Mouse (Mus musculus) forebrain, embryonic 13.5 days (tissue): Measurements from ENCODE around the gene Tef. TPM values are rescaled to one million over a fixed set of nuclear protein-coding genes. Genes with fewer than 3 reads are reported as not detected.
A peak's percentile ranks its signal among the peaks of the same experiment; 100 is the strongest.

Source experiments
- ATAC-seq: fragments of 200-750 bp; cut with Nextera tagmentation; 2 replicates; pipeline ENCODE4 v1.8.0; 2017
- H3K27ac ChIP-seq: fragments of 300-500 bp; sonication (generic); 2 replicates; pipeline ENCODE4 v1.5.1; 2015; ENCODE audit warnings: inconsistent platforms, mild to moderate bottlenecking, moderate library complexity
- H3K27me3 ChIP-seq: fragments of 300-500 bp; sonication (generic); 2 replicates; pipeline ENCODE4 v1.6.1; 2015; ENCODE audit warnings: mild to moderate bottlenecking, inconsistent platforms
- H3K36me3 ChIP-seq: fragments of 300-500 bp; sonication (generic); 2 replicates; pipeline ENCODE4 v1.6.1; 2015; ENCODE audit warnings: mild to moderate bottlenecking, inconsistent platforms; ENCODE audit not compliant: poor library complexity, severe bottlenecking
- H3K4me1 ChIP-seq: fragments of 300-500 bp; sonication (generic); 2 replicates; pipeline ENCODE4 v1.6.1; 2015; ENCODE audit warnings: inconsistent platforms
- H3K4me2 ChIP-seq: fragments of 300-500 bp; sonication (generic); 2 replicates; pipeline ENCODE4 v1.6.1; 2015; ENCODE audit warnings: inconsistent platforms, mild to moderate bottlenecking, moderate library complexity
- H3K4me3 ChIP-seq: fragments of 300-500 bp; sonication (generic); 2 replicates; pipeline ENCODE4 v1.5.1; 2015; ENCODE audit warnings: mild to moderate bottlenecking, inconsistent platforms
- H3K9ac ChIP-seq: fragments of 300-500 bp; sonication (generic); 2 replicates; pipeline ENCODE4 v1.6.1; 2015; ENCODE audit warnings: mild to moderate bottlenecking, inconsistent platforms
- H3K9me3 ChIP-seq: fragments of 300-500 bp; sonication (generic); replicated peaks from 2 replicates; pipeline ENCODE4 v1.6.1; 2016; ENCODE audit warnings: inconsistent platforms
- WGBS: fragments of 180-500 bp; shearing (Covaris S2); methylation state at CpG from one replicate; pipeline ENCODE4 v1.1.7; 2015; 5-methylcytosine and 5-hydroxymethylcytosine counted together
- polyA plus RNA-seq: library from polyadenylated mRNA; unstranded; fragments of >200 nt; fragmentation: Nextera tagmentation; extraction: Ambion mirVana; gene quantifications from 2 replicates; pipeline ENCODE4 v1.2.1, GENCODE M21; 2015

Gene Tef
- polyA plus RNA-seq, 1 experiment from 2014 or later, result 24.9 TPM

- H3K27ac ChIP-seq, result peak overlapping the region; percentile 94
- peak overlapping the region; percentile 97 for H3K4me2 ChIP-seq
- no peaks in the 10 kb centered on the region for H3K27me3 ChIP-seq
- no peaks in the 10 kb centered on the region for H3K9me3 ChIP-seq
- WGBS, result 0% methylated on average over 33 of the region's 33 CpGs
- peak overlapping the region; percentile 93 for H3K9ac ChIP-seq
- peak overlapping the region; percentile 93 for H3K4me3 ChIP-seq
- ATAC-seq, result no peak
- peaks cover 41% of the 10 kb centered on the region for H3K4me1 ChIP-seq
- H3K36me3 ChIP-seq, result peaks cover 13% of the 10 kb centered on the region
Observed at GRCm38 (mm10) chr15:81857724-81858116, 55.5 kb downstream of the Tef start.

- Histone ChIP-seq H3K27ac (peak overlapping the region; percentile 94), H3K9ac (peak overlapping the region; percentile 93), H3K27me3 (no peaks in the 10 kb centered on the region), H3K4me3 (peak overlapping the region; percentile 93), H3K9me3 (no peaks in the 10 kb centered on the region), H3K36me3 (peaks cover 13% of the 10 kb centered on the region), H3K4me1 (peaks cover 41% of the 10 kb centered on the region), H3K4me2 (peak overlapping the region; percentile 97)
- peak; percentile 14; the same call in 1 of the 2 replicates for ATAC-seq
- WGBS, result 2% methylated on average over 23 of the region's 23 CpGs
Observed at GRCm38 (mm10) chr15:81858138-81858516, 55.9 kb downstream of the Tef start.

GRCm38 (mm10) chr15:81858517-81859329, 56.5 kb downstream of the Tef start, which contains the start of gene Tob2:
Gene Tob2 (minus strand): TSS chr15:81858796.
- Histone ChIP-seq H3K4me2 (peak within 1 kb of the TSS; percentile 97), H3K4me3 (peak within 1 kb of the TSS; percentile 93), H3K9me3 (no peaks in the 10 kb centered on the region), H3K36me3 (peaks cover 9% of the 10 kb centered on the region), H3K4me1 (peaks cover 41% of the 10 kb centered on the region), H3K9ac (peak within 1 kb of the TSS; percentile 93), H3K27ac (peak within 1 kb of the TSS; percentile 94), H3K27me3 (no peaks in the 10 kb centered on the region)
- under 1% methylated on average over 44 of the region's 44 CpGs for WGBS
- 0 out of 2 replicates have a peak, but pooled peaks have one; percentile 0 for ATAC-seq

- Histone ChIP-seq H3K4me3 (peak overlapping the region; percentile 93), H3K27me3 (no peaks in the 10 kb centered on the region), H3K4me2 (peak overlapping the region; percentile 97), H3K9me3 (no peaks in the 10 kb centered on the region), H3K36me3 (peaks cover 8% of the 10 kb centered on the region), H3K9ac (peak overlapping the region; percentile 93), H3K27ac (peak overlapping the region; percentile 94), H3K4me1 (peaks cover 41% of the 10 kb centered on the region)
- ATAC-seq, result peak; percentile 87
- under 1% methylated on average over 39 of the region's 39 CpGs for WGBS
Observed at GRCm38 (mm10) chr15:81859330-81860255, 57.4 kb downstream of the Tef start.

- no peaks in the 10 kb centered on the region for H3K9me3 ChIP-seq
- H3K27ac ChIP-seq, result peak overlapping the region; percentile 57
- peaks cover 35% of the 10 kb centered on the region for H3K4me1 ChIP-seq
- 43% methylated on average over 8 of the region's 8 CpGs for WGBS
- H3K9ac ChIP-seq, result no peak overlapping the region
- H3K4me3 ChIP-seq, result no peak overlapping the region; the same call in 1 of the 2 replicates
- H3K4me2 ChIP-seq, result peak overlapping the region; percentile 97; the same call in 1 of the 2 replicates
- no peaks in the 10 kb centered on the region for H3K27me3 ChIP-seq
- peaks cover 16% of the 10 kb centered on the region for H3K36me3 ChIP-seq
- ATAC-seq, result no peak
Observed at GRCm38 (mm10) chr15:81860471-81861135, 58.4 kb downstream of the Tef start.

- H3K9ac ChIP-seq, result no peak overlapping the region
- no peak overlapping the region for H3K4me3 ChIP-seq
- H3K36me3 ChIP-seq, result peaks cover 52% of the 10 kb centered on the region
- no peak overlapping the region for H3K4me2 ChIP-seq
- no peaks in the 10 kb centered on the region for H3K9me3 ChIP-seq
- no peaks in the 10 kb centered on the region for H3K27me3 ChIP-seq
- 96% methylated on average over 7 of the region's 7 CpGs for WGBS
- peaks cover 13% of the 10 kb centered on the region for H3K4me1 ChIP-seq
- no peak overlapping the region for H3K27ac ChIP-seq
- no peak for ATAC-seq
Observed at GRCm38 (mm10) chr15:81864238-81864637, 62.0 kb downstream of the Tef start.

- Histone ChIP-seq H3K4me2 (no peak overlapping the region), H3K27ac (no peak overlapping the region), H3K9me3 (no peaks in the 10 kb centered on the region), H3K4me3 (no peak overlapping the region), H3K4me1 (peaks cover 30% of the 10 kb centered on the region), H3K36me3 (peaks cover 59% of the 10 kb centered on the region), H3K9ac (no peak overlapping the region), H3K27me3 (no peaks in the 10 kb centered on the region)
- ATAC-seq, result no peak
- over 99% methylated on average over 5 of the region's 5 CpGs for WGBS
Observed at GRCm38 (mm10) chr15:81869985-81870384, 67.8 kb downstream of the Tef start.

GRCm38 (mm10) chr15:81871604-81872261, 69.5 kb downstream of the Tef start, which contains the start of gene Phf5a:
Gene Phf5a (minus strand): TSS chr15:81871911.
- Histone ChIP-seq H3K4me3 (peak within 1 kb of the TSS; percentile 98), H3K9ac (peak within 1 kb of the TSS; percentile 87), H3K4me2 (peak within 1 kb of the TSS; percentile 85), H3K27ac (peak within 1 kb of the TSS; percentile 98), H3K36me3 (peaks cover 41% of the 10 kb centered on the region), H3K27me3 (no peaks in the 10 kb centered on the region), H3K9me3 (no peaks in the 10 kb centered on the region), H3K4me1 (peaks cover 30% of the 10 kb centered on the region)
- WGBS, result under 1% methylated on average over 30 of the region's 30 CpGs
- peak; percentile 88 for ATAC-seq

- H3K4me3 ChIP-seq, result peak within 1 kb of the TSS; percentile 98
- H3K27me3 ChIP-seq, result no peaks in the 10 kb centered on the region
- WGBS, result under 1% methylated on average over 53 of the region's 53 CpGs
- H3K4me1 ChIP-seq, result peaks cover 30% of the 10 kb centered on the region
- H3K27ac ChIP-seq, result peak within 1 kb of the TSS; percentile 98
- peaks cover 33% of the 10 kb centered on the region for H3K36me3 ChIP-seq
- H3K4me2 ChIP-seq, result peak within 1 kb of the TSS; percentile 85
- peak within 1 kb of the TSS; percentile 87 for H3K9ac ChIP-seq
- H3K9me3 ChIP-seq, result no peaks in the 10 kb centered on the region
- ATAC-seq, result peak; percentile 85
Observed at GRCm38 (mm10) chr15:81872262-81873136, 70.3 kb downstream of the Tef start, which contains the start of gene Aco2. Gene Aco2 (plus strand): TSS chr15:81872309.
